Mouse (Mus musculus) C2C12 (cell line): ENCODE measurements around the gene Nav2.

Source experiments
- CEBPB ChIP-seq: IDR thresholded peaks from one replicate; pipeline ENCODE4 v1.6.1; 2011; ENCODE audit warnings: low read depth, mild to moderate bottlenecking, control low read depth, moderate library complexity
- CTCF ChIP-seq: IDR thresholded peaks from one replicate; pipeline ENCODE4 v1.5.1; 2011; ENCODE audit not compliant: control insufficient read depth, insufficient read depth, insufficient read length
- FOSL1 ChIP-seq: IDR thresholded peaks from one replicate; pipeline ENCODE4 v1.8.0; 2011; ENCODE audit warnings: mild to moderate bottlenecking, low read length; ENCODE audit not compliant: poor library complexity, insufficient read depth, severe bottlenecking
- MAX ChIP-seq: IDR thresholded peaks from one replicate; pipeline ENCODE4 v1.6.1; 2011; ENCODE audit warnings: mild to moderate bottlenecking, control low read depth
- MYOG ChIP-seq: IDR thresholded peaks from one replicate; pipeline ENCODE4 v1.6.1; 2011; ENCODE audit not compliant: control insufficient read depth, insufficient read length; ENCODE audit errors: extremely low read depth
- USF1 ChIP-seq: IDR thresholded peaks from one replicate; pipeline ENCODE4 v1.6.1; 2011; ENCODE audit warnings: low read depth, mild to moderate bottlenecking, control low read depth, moderate library complexity

GRCm38 (mm10) chr7:49392834-49393233 is 484.3 kb downstream of the Nav2 start:
- TF ChIP-seq USF1, result no peak
- no peak for TF ChIP-seq CTCF
- TF ChIP-seq MYOG, result no peak
- TF ChIP-seq FOSL1, result no peak
- TF ChIP-seq MAX, result no peak
- TF ChIP-seq CEBPB, result no peak
